Comparison of ENCODE assay signal across 9 mouse cellular contexts in the genomic region with DNA sequence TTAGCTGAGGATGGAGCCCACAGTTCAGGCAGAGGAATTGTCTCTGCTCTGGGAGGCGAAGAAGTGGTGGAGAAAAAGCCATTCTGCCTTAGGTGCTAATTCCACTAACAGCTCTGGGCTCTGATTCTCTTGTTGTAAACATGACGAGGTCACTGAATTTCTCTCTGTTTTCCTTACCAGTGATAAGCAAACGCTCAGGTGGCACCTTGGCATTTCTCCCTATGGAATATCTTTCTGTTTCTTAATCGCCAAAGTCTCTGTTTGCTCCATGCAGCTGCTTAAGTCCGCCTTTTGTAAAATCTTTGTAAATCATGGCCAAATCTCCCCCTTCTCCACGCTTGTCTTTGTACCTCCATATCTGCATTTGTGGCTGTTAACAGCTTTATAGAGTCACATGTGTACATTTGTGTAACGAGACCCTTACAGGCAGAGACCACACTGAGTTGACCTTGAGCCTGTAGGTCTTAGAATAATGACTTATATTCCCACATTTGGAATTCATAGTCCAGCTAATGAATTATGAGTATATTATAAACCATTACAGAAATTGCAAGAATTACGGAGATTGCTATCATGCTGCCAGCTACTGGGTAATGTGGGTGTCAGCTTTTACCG.
DNase-seq lines count a peak whose midpoint lies in the region; ATAC-seq lines count a peak whose summit lies in the region.
"Had no signal": no experiment of that assay in that cellular context is flagged by ENCODE, and none has a peak within 500 bp of the region (broad histone marks: within the 10 kb centered on the region; RNA-seq: fewer than 3 reads in every experiment).

No protein-coding gene starts in this region.

- H3K9ac ChIP-seq in embryonic facial prominence, embryonic 14.5 days (ENCODE audit: low read depth, low read length) = no peak overlapping the region
- H3K9ac ChIP-seq in hindbrain, embryonic 11.5 days (ENCODE audit: low read depth, low read length) = no peak overlapping the region
- peak overlapping the region; percentile 67 for H3K9ac ChIP-seq in neural tube, embryonic 13.5 days
- H3K9ac ChIP-seq: liver, embryonic 15.5 days had no signal

- peak; percentile 6 to 21 for DNase-seq in left cerebral cortex, postnatal 14 days (ENCODE audit: low spot score in 2 of 2)
- DNase-seq in left cerebral cortex, adult 11 months (ENCODE audit: low spot score) = no peak
- DNase-seq in embryonic facial prominence, embryonic 14.5 days (ENCODE audit: low spot score) = no peak
- DNase-seq in hindbrain, embryonic 11.5 days (ENCODE audit: low spot score) = no peak
- DNase-seq in yolk sac, embryonic 10.5 days (ENCODE audit: low spot score) = no peak
- no peak for DNase-seq in heart, postnatal 25 days (ENCODE audit: low spot score)

- intact Hi-C loops in left cerebral cortex, postnatal 14 days (cut with DNase I) = loop anchor here (2.0 to 5.0 kb wide), 3 partner anchors 112 to 403 kb away; no protein-coding TSS in a partner anchor
- intact Hi-C loops in heart, postnatal 25 days (cut with DNase I) = no loop called here

- no peaks in the 10 kb centered on the region for H3K9me3 ChIP-seq in embryonic facial prominence, embryonic 14.5 days (ENCODE audit: control insufficient read depth, low read length)
- no peaks in the 10 kb centered on the region for H3K9me3 ChIP-seq in hindbrain, embryonic 11.5 days (ENCODE audit: control insufficient read depth, low read length)
- H3K9me3 ChIP-seq in neural tube, embryonic 13.5 days = no peaks in the 10 kb centered on the region
- H3K9me3 ChIP-seq: liver, embryonic 15.5 days had no signal

- ATAC-seq in embryonic facial prominence, embryonic 14.5 days (ENCODE audit: low read depth) = no peak
- no peak for ATAC-seq in hindbrain, embryonic 11.5 days (ENCODE audit: low FRiP score)
- no peak for ATAC-seq in neural tube, embryonic 13.5 days (ENCODE audit: low read depth)
- no peak for ATAC-seq in monocyte, adult 5-6 weeks (replicated peaks; ENCODE audit: insufficient number of reproducible peaks, low FRiP score, low TSS enrichment, poor library complexity, severe bottlenecking)

- H3K4me3 ChIP-seq in embryonic facial prominence, embryonic 14.5 days (ENCODE audit: low read depth, low read length) = no peak overlapping the region
- H3K4me3 ChIP-seq in hindbrain, embryonic 11.5 days (ENCODE audit: low read depth, low read length) = no peak overlapping the region
- peak overlapping the region; percentile 40 for H3K4me3 ChIP-seq in neural tube, embryonic 13.5 days
- H3K4me3 ChIP-seq: liver, embryonic 15.5 days had no signal

- peak overlapping the region; percentile 67 for H3K27ac ChIP-seq in embryonic facial prominence, embryonic 14.5 days (replicated peaks; ENCODE audit: low read depth, low read length)
- H3K27ac ChIP-seq in hindbrain, embryonic 11.5 days (ENCODE audit: low read depth, low read length) = peak overlapping the region; percentile 82
- H3K27ac ChIP-seq in neural tube, embryonic 13.5 days (replicated peaks) = peak overlapping the region; percentile 96
- H3K27ac ChIP-seq: liver, embryonic 15.5 days had no signal

- H3K27me3 ChIP-seq in embryonic facial prominence, embryonic 14.5 days (replicated peaks; ENCODE audit: control insufficient read depth, insufficient read depth, low read length) = no peaks in the 10 kb centered on the region
- H3K27me3 ChIP-seq in hindbrain, embryonic 11.5 days (ENCODE audit: control insufficient read depth, insufficient read depth, low read length) = no peaks in the 10 kb centered on the region
- no peaks in the 10 kb centered on the region for H3K27me3 ChIP-seq in neural tube, embryonic 13.5 days
- H3K27me3 ChIP-seq: liver, embryonic 15.5 days had no signal

- WGBS in embryonic facial prominence, embryonic 14.5 days = 60% methylated on average over 9 of the region's 9 CpGs
- 80% methylated on average over 9 of the region's 9 CpGs for WGBS in hindbrain, embryonic 11.5 days
- 21% methylated on average over 9 of the region's 9 CpGs for WGBS in neural tube, embryonic 13.5 days

- H3K36me3 ChIP-seq in embryonic facial prominence, embryonic 14.5 days (ENCODE audit: control insufficient read depth, insufficient read depth, low read length) = no peaks in the 10 kb centered on the region
- no peaks in the 10 kb centered on the region for H3K36me3 ChIP-seq in hindbrain, embryonic 11.5 days (ENCODE audit: control insufficient read depth, insufficient read depth, low read length)
- H3K36me3 ChIP-seq in neural tube, embryonic 13.5 days = 0 out of 2 replicates have a peak, but pooled peaks cover 2% of the 10 kb centered on the region
- H3K36me3 ChIP-seq: liver, embryonic 15.5 days had no signal

- H3K4me2 ChIP-seq in embryonic facial prominence, embryonic 14.5 days (ENCODE audit: low read depth, low read length) = peak overlapping the region; percentile 56
- H3K4me2 ChIP-seq in hindbrain, embryonic 11.5 days (replicated peaks; ENCODE audit: low read depth, low read length) = 0 out of 2 replicates have a peak overlapping the region, but pooled peaks have one; percentile 3
- H3K4me2 ChIP-seq in neural tube, embryonic 13.5 days = peak overlapping the region; percentile 57
- H3K4me2 ChIP-seq: liver, embryonic 15.5 days had no signal

- peaks cover 18% of the 10 kb centered on the region for H3K4me1 ChIP-seq in embryonic facial prominence, embryonic 14.5 days (ENCODE audit: control insufficient read depth, insufficient read depth, low read length)
- H3K4me1 ChIP-seq in hindbrain, embryonic 11.5 days (replicated peaks; ENCODE audit: control insufficient read depth, insufficient read depth, low read length) = no peaks in the 10 kb centered on the region
- H3K4me1 ChIP-seq in neural tube, embryonic 13.5 days (replicated peaks) = peaks cover 48% of the 10 kb centered on the region
- H3K4me1 ChIP-seq: liver, embryonic 15.5 days had no signal

Comparison
In these comparisons a context has a peak if more than half of its experiments do, and no peak if none do; other contexts are left out.
1. DNase-seq: peak in left cerebral cortex, postnatal 14 days (2 of 2); none in left cerebral cortex, adult 11 months (single experiment), embryonic facial prominence, embryonic 14.5 days (single experiment), hindbrain, embryonic 11.5 days (single experiment), yolk sac, embryonic 10.5 days (single experiment) and heart, postnatal 25 days (single experiment).
2. H3K4me2 ChIP-seq: peak in every context shown above with its lines; median percentile 57 in neural tube, embryonic 13.5 days; 56 in embryonic facial prominence, embryonic 14.5 days; 3 in hindbrain, embryonic 11.5 days.
3. Peak in every context shown above with its lines, with median percentiles within 50 percentile points of each other: H3K27ac ChIP-seq.